Mouse (Mus musculus) c-Kit-negative CD71-positive TER-119-positive erythroid progenitor cells, embryonic 14.5 days (primary cell): Measurements from ENCODE around the gene Dnajb13.
"Not testable (repeated sequence)": the region's sequence is repeated elsewhere in the genome, so short reads cannot be mapped to it uniquely, and the experiment has no call there.

Source experiments
- DNase-seq: peaks from one replicate; pipeline ENCODE4 v3.0.0-alpha.2; 2013; ENCODE audit warnings: low read depth, low spot score

Gene Dnajb13

DNA sequence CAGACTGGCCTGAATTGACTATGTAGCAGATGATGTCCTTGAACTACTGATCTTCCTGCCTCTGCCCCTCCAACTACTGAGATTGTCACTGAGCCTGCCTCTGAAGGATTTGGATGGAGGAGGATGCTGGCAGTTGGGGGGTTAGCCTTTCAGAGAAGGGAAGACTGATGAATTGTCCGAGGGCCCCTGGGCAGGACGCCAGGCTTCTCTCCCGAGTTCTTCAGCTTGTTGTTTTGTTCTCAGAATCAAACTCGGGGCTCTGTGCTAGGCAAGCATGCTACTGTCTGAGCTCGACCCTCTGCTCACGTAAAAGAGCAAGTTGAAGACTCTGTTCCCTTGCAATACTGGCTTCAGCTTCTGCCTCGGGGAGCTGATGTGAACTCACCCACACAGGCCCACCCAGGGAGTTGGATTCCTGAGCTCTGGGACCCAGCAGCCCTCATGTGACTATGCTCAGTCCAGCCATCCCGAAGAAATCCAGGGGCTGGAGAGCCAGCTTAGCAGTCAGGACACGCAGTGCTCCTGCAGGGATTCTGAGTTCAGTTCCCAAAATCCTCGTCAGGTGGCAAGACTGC lies 26.2 kb downstream of the Dnajb13 start:
- DNase-seq: no peak

DNA sequence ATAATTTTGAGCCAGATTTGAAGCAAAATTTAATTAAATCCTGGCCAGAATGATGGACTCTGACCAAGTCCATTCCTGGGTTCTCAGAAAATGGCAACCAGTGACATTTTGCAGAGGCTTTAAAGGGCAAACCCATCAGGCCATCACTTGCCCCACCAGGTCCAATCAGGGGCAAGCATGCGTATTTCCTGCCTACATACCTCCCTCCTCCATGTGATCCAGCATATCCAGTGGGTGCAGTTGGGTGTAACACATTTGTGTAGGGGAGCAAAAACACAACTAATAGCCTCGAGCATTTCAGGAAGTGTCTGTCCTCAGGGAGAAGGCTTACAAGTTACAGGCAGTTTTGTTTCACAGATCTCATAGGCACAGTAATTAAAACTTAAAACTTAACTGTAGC lies 27.5 kb downstream of the Dnajb13 start:
- DNase-seq: no peak

DNA sequence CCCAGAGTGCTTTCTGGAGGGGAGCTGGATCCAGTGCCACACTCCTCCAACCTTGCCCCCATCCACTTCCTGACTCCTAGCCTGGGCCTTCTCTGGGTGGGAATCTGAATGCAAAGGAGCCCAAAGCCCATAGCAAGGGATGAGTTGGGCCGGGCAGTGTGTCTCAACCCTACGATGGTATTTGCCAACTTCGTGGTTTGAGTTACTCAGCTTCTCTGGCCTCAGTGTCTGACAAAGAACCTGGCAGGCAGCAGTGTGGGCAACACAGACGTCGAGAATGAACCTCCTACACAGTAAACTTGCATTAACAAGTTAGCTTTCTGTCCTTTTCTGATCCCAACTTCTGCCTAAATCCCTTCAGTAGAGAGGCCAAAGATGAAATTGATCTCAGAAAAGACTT lies 30.3 kb downstream of the Dnajb13 start:
- DNase-seq: no peak

DNA sequence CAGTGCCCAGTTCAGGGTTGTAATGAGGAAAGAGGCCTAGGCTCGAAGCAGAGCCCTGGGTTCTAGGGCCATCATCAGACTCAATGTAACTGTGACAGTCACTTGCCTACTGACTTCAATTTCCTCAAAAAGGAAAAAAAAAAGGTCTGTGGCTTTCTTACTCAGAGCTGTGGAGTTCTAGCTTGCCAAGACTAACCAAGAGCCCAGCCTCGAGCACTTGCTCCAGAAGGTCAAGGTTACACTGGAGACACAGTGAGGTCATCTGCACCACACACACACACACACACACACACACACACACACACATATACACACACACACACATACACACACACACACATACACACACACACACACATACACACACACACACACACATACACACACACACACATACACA lies 32.7 kb downstream of the Dnajb13 start:
- DNase-seq: not testable (repeated sequence)

DNA sequence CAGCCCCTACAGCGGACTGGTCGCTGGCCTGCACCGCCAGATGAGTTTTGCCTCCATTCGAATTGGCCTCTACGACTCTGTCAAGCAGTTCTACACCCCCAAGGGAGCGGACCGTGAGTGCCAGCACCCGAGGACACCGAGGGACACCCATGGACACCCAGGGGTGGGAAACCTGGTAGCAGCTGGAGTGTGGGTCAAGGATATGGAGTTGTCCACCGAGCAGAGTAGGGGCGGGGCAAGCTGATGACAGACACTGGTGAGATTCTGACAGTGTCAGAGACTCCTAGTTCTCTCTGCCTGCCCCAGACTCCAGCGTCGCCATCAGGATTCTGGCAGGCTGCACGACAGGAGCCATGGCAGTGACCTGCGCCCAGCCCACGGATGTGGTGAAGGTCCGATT lies 34.6 kb downstream of the Dnajb13 start:
- DNase-seq: no peak

DNA sequence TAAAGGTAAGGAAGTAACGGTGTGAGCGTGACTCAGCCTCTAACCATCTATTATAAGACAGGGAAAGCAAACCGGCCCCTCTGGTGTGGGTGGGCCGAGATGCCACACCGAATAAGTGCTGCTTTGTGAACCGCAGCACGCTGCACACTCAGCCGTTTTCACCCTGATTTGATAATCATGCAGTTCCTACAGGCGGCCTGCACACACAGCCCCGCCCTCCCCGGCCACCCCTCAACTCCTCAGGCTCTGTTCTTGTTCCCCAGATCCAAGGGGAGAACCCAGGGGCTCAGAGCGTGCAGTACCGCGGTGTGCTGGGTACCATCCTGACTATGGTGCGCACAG lies 35.0 kb downstream of the Dnajb13 start:
- no peak for DNase-seq

DNA sequence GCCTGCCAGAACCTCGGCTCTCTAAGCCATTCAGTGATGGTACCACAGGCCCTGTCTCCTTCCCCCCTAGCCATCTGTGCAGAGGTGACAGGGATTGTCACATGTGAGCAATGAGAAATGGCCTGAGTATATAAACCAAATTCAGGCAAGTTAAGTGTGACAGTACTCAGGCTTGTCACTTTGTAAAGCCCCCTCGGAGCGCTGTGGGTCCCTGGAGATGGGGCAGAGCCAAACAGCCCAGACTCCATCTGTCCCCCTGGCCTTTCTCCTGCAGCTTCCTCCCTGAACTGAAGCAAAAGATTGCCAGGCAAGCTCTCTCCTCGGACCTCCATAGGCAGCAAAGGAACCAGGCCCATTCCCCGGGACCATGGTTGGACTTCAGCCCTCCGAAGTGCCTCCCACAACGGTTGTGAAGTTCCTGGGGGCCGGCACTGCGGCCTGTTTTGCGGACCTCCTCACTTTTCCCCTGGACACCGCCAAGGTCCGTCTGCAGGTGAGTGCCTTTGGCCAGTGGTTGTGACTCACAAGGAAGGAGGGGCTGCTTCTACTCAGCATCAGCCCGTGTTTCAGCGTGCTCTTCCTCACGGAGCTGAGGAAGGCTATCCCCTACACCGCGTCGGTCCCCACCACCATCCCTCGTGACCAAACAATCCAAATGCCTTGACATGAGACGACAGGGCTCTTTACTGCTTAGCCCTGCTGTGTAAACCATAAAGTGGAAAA lies 35.5 kb downstream of the Dnajb13 start:
- no peak for DNase-seq

DNA sequence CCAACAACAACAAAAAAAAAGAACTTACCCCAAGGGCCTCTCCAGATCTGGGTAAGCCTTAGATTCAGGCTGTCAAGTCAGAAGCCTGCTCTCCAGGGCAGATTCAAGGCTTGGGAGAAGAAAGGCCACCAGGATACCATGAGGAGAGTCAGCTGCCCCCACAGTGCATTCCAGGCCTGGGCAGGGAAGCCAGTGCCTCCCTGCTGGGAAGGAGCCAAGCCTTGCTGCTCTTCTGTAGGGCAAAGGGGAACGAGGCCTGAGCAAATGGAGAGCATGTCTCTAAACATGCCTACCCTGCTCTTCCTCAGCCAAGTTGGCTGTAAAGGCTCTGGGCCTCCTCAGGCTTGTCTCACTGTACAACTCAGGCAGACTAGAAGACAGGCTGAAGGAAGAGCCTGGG lies 40.1 kb downstream of the Dnajb13 start:
- DNase-seq: no peak

DNA sequence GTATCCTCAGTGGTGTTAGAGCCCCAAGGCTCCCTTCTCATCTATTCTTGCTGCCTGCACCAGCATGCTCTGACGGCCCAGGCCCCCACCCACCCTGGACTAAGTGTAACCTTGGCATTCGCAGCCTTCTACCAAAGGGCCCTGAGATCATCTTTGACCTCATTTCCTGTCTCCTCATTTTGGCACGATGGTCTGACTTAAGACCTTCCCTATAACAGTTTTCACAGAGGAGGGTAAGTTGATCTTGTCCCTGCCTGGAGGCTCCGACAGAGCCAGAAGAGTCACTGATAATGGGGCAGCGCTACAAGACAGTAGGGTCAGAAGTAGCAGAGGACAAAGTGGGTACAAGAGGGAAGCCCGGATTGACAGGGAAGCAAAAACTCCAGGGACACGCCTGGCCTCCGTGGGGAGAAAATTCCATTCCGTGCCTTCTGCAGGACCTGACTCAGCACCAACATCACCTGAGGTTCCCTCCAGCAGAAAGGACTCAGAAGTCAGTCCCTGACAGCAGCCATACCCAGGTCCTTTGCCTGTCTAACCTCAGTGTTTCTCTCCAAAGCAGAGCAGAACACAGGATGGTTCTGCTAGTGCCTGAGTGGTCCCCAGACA lies 40.8 kb downstream of the Dnajb13 start:
- DNase-seq: no peak

DNA sequence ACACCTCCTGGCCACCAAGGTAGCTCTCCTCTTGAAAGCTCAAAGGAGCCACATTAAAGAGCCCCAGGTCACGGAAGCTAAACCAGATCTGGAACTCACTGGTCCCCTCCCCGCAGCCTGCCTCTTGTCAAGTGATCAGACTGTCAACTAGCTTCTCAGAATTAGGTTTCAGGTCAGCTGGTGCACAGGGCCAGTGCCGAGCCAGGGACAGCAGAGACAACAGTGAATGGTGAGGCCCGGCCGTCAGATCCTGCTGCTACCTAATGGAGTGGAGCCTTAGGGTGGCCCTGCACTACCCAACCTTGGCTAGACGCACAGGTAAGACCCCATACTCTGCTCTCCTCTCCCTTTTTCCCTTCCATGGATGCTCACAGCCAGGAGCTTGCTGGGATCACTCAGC lies 42.0 kb downstream of the Dnajb13 start, which contains the start of gene Ucp3:
TSS of gene Ucp3 (plus strand) at position 214 of the 400 bp plus-strand sequence.
- no peak for DNase-seq

DNA sequence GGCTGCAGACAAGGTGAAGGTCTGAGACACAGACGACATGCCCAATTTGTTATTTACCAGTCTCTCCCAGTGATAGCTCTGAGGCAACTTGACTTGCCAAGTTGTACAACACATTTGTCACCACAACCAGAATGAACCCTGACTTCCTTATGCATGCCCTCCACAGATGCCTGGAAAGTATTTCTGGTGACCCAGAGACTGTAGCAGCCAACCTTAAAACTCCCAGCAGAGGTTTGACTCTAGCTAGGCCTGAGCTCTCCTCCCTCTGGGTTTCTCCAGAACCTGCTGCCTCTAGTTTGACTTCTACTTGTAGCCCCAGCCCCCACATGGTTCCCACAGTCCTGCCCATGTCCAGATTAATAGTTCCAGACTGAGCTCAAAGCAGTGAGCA lies 43.4 kb downstream of the Dnajb13 start:
- DNase-seq: no peak

DNA sequence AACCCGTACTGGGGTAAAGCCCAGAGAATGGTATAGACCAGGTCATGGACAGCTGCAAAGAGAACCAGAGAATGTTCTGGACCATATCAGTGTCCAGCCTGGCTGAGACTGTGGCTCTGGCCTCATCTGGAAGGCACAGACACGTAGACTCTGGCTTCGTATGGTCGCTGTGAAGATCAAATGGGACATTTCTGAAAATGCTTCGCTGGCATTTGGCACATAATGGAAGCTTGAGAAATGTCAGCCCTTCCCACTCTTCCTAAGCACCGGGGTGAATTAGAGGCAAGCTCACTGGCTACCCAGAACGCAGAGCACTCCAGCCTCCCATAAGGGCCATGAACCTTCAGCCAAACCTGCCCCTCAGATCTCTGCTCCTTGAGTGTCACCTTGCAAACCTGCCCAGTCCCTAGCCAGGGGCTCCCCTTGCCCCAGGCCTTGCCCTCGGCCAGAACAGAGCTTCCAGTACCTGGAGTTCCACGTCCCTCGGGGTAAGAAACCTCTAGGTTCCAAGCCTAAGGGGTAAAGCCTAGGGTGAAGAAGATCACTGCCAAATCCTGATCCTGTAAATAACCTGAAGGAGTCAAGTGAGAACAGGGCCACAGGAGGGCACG lies 43.9 kb downstream of the Dnajb13 start:
- DNase-seq: no peak

DNA sequence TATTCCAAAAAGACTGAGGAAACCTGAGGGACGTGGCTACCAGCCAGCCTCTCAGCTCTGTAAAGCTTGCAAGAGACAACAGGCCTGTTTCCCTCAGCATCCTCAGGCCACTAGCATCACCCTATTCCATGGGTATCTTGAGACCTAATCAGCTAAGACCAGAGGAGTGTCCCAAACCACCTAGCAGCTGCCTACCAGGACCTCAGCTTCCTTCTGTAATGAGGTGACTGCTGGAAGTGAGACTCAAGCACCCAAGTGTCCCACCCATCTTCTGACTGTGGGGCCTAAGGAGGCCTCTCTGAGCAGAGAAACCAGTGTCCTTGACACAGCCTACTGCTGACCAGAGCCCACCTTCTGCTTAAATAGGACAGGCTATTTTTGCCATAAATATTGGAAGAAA lies 45.3 kb downstream of the Dnajb13 start:
- no peak for DNase-seq

DNA sequence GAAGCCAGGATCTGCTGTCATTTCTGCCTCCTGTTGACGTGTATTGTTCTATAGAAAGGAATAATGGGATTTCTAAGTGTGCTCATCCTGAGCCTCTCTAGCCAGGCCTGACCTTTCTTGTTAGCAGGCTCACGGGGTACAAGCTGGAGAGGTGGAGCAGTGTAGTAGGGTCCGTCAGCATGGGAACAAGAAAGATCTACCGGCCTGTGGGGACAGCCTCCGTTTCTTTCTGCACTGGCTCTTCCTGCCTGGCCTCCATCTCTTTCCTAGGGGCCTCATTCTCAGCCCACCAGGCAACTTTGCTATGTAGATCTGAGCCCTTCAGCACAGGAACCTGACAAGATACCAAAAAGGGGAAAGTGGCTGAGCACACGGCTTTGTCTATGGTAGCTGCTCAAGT lies 46.0 kb downstream of the Dnajb13 start:
- DNase-seq: no peak

DNA sequence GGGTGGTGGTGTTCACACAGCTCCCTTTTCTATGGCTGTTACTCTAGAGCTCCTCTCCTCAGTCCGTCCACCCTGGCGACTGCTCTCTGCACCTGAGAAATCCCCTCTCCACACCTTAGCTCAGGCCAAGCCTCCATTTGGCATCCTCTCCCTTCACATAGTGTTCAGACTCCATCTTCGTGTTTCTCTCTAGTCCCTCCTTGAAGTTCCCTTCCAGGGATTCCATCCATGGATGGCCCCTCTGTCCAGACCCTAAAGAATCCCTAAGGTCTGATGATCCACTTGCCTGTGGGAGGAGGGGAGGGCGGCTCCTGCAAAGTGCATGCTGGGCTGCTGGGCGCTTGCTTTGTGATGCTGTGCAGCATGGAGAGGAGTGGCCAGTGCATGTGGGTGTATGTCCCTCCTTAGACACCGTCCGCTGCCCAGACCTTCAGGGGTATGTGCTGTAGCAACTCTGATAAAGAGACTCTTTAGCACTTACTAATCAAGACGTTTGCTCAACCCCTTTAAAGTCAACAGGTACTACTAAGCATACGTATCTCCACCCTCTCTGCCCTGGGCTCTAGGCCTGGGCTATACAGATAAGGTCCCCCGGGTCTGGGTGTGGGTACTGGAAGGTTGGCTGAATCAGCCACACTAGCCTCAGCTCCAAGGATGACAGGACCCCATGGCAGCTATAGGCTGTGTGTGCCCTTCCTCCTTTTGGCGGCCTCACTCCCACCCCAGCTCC lies 47.8 kb downstream of the Dnajb13 start:
- peak; percentile 91 for DNase-seq

DNA sequence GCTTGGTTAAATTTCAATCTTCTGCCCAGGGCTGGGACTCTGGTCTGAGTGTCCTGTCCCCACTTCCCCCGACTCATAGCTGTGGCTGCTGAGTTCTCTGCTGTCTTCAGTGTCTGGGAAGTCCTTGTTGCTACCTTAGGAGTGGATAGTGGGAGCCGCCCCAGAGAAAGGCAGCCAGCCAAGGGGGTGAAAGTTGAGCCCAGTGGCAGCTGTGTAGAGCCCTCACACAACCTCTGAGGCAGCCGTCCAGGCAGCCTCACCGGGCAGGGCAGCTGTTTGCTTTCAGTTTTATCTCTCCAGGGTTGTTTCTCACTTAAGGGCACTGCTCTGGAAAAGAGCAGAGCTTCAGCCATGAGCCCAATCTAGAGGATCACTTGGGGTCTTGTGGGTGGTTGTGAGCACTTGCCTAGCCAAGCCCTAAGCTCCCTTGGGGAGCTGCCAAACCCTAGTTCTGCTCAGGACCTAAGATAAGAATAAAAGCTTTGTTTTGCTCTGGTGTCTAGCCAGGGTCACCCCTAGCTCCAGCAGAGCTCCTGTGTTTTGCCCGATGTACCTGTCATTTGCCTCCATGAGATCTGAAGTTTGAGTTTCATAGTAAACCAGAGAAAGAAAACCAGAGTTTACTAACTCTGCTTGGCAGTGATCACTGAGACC lies 49.0 kb downstream of the Dnajb13 start:
- peak; percentile 50 for DNase-seq

DNA sequence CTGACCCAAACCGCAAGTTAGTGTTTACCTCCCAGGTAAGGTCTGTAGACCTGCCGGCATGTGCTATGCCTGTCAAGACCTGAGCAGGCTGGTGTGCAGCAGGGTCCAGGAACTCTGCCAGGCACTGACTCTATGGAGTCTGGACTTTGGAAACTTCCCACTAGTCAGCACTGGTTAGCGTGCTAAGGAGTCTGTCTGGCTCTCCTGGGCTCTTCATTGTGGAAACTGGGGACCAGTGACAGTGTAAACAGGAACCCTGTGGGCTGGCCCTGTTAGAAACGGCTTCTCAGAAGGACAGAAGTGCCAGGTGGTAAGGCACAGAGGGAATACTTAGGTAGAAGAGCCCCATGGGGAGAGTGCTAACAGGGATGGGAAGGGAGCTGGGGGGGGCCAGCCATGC lies 49.5 kb downstream of the Dnajb13 start:
- DNase-seq: no peak

DNA sequence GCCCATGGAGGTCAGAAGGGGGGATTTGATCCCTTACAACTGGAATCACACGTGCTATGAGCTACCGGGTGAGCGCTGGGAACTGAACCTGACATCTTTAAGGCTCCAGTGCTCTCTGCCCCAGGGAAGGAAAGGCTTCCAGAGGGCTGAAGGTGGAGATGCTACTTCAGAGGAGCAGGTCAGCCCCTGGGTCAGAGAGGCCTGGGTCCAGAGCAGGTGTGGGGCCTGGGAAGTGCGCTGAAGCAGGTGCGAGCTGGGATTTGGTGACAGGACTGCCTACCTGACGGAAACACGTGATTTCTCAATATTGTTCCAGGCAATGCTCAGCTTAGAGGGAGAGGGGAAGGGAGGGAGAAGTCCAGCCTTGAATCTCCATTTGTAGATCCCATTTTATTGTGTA lies 50.5 kb downstream of the Dnajb13 start:
- no peak for DNase-seq

DNA sequence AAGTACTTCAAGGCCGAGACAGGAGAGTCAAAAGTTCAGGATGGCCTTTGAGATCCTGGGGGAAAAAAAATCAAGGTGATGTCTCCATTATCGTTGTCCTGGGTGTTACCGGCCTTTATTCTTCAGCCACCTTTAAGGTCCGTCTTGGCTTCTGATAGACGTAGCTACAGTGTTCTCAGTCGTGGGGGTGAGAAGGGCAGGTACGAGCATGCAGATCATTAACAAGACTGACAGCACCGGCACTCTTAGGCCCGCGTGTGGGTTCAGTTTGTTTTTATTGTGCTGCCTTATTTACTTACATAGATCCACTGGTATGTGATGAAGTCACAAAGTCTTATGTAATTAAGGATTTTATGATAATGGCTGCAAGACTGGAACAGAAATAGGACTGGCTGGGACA lies 51.0 kb downstream of the Dnajb13 start:
- DNase-seq: no peak

DNA sequence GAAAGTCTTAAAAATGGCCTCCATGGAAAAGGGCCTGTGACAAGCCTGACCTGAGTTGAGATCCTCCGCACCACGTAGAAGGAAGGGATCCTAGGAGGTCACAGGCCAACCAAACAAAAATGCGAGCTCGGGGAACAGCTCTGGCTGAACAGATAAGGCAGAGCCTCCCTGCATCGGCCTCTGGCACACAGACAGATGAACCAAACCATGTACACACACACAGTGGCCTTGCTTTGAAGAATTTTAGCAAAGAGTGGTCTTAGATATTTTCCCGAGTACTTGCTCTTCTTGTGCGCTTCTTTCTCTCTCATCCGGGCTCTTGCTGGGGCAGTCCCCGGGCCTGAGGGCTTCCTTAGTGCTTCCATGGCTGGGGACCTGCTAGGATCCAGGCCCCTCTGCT lies 51.6 kb downstream of the Dnajb13 start:
- DNase-seq: peak; percentile 78

DNA sequence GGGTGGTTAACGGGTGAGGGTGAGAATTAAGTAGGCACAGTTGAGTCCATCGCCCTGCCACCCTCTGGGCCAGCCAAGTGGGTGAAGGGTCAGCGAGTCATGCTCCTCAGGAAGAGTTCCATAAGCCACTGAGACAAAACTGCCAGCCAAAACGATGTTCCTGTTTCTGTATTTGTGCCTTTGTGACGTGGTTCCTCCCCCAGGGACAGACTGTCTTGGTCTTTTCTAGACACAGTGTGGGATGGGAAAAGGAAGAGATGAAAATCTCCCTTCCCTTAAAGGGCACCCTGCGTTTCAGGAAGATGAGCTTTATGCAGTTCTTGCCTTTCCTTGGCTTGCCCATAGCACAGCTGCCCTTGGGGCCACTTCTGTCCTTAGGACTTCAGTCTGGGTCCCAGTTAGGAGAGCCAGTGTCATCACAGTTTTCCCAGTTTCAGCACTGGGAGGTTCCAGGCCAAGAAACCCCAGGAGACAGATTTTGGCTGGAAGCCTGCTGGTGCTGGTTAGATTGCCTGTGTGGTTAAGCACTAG lies 53.1 kb downstream of the Dnajb13 start:
- no peak for DNase-seq
